Comparison of ENCODE assay signal across 9 mouse cellular contexts in the genomic region with DNA sequence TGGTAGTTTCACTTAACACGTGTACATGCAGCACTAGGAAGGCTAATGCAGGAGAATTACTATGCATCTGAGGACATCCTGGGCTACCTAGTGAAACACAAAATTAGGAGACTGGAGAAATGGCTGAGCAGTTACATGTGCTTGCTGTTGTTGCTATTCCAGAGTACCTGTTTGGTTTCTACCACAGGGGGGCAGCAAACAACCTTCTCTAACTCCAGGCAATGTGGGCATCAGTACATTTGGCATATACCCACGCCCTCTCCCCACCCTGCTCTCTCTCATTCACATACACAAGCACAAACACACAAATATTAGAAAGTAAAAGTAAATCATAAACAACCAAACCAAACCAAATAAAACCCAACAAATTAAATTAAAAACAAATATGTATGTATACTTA. TPM values are rescaled to one million over a fixed set of nuclear protein-coding genes. Genes with fewer than 3 reads are reported as not detected.
DNase-seq lines count a peak whose midpoint lies in the region; ATAC-seq lines count a peak whose summit lies in the region.
"Had no signal": no experiment of that assay in that cellular context is flagged by ENCODE, and none has a peak within 500 bp of the region (broad histone marks: within the 10 kb centered on the region; RNA-seq: fewer than 3 reads in every experiment).

No protein-coding gene starts in this region.

- no peaks in the 10 kb centered on the region for H3K4me1 ChIP-seq in intestine, embryonic 14.5 days (replicated peaks; ENCODE audit: control insufficient read depth, insufficient read depth, low read length)
- H3K4me1 ChIP-seq in intestine, embryonic 16.5 days (ENCODE audit: control insufficient read depth, insufficient read depth, low read length) = no peaks in the 10 kb centered on the region
- no peaks in the 10 kb centered on the region for H3K4me1 ChIP-seq in midbrain, embryonic 13.5 days (replicated peaks)
- H3K4me1 ChIP-seq: embryonic facial prominence, embryonic 15.5 days had no signal

- H3K9ac ChIP-seq in intestine, embryonic 14.5 days (ENCODE audit: low read length) = no peak overlapping the region
- no peak overlapping the region for H3K9ac ChIP-seq in intestine, embryonic 16.5 days (ENCODE audit: low read depth, low read length)
- no peak overlapping the region for H3K9ac ChIP-seq in midbrain, embryonic 13.5 days (replicated peaks)
- H3K9ac ChIP-seq: embryonic facial prominence, embryonic 15.5 days had no signal

- peak; percentile 72 for DNase-seq in intestine, embryonic 14.5 days (ENCODE audit: low spot score)
- DNase-seq in T-cell, adult 2 months (ENCODE audit: low spot score) = peak; percentile 57
- peak; percentile 43 to 47 for DNase-seq in heart, postnatal 36 days
- peak; percentile 54 to 56 for DNase-seq in left cerebral cortex, adult 18-20 months (ENCODE audit: low spot score in 2 of 2)
- DNase-seq in spleen, postnatal 36 days (ENCODE audit: low spot score in 2 of 2) = peak; percentile 45 to 56

- H3K27me3 ChIP-seq in intestine, embryonic 14.5 days (replicated peaks; ENCODE audit: control insufficient read depth, insufficient read depth, low read length) = no peaks in the 10 kb centered on the region
- H3K27me3 ChIP-seq in intestine, embryonic 16.5 days (replicated peaks; ENCODE audit: control insufficient read depth, insufficient read depth, low read length) = no peaks in the 10 kb centered on the region
- no peaks in the 10 kb centered on the region for H3K27me3 ChIP-seq in midbrain, embryonic 13.5 days
- H3K27me3 ChIP-seq: embryonic facial prominence, embryonic 15.5 days had no signal

- no peaks in the 10 kb centered on the region for H3K9me3 ChIP-seq in intestine, embryonic 14.5 days (ENCODE audit: control insufficient read depth, low read length)
- H3K9me3 ChIP-seq in intestine, embryonic 16.5 days (ENCODE audit: control insufficient read depth, low read length) = no peaks in the 10 kb centered on the region
- H3K9me3 ChIP-seq in midbrain, embryonic 13.5 days = no peaks in the 10 kb centered on the region
- H3K9me3 ChIP-seq: embryonic facial prominence, embryonic 15.5 days had no signal

- H3K36me3 ChIP-seq in intestine, embryonic 14.5 days (ENCODE audit: control insufficient read depth, insufficient read depth, low read length) = peaks cover 77% of the 10 kb centered on the region
- H3K36me3 ChIP-seq in intestine, embryonic 16.5 days (ENCODE audit: control insufficient read depth, insufficient read depth, low read length) = 0 out of 2 replicates have a peak, but pooled peaks cover 8% of the 10 kb centered on the region
- H3K36me3 ChIP-seq in midbrain, embryonic 13.5 days = peaks cover 46% of the 10 kb centered on the region

- H3K4me2 ChIP-seq in intestine, embryonic 14.5 days (ENCODE audit: low read length) = no peak overlapping the region
- H3K4me2 ChIP-seq in intestine, embryonic 16.5 days (ENCODE audit: low read depth, low read length) = no peak overlapping the region
- no peak overlapping the region for H3K4me2 ChIP-seq in midbrain, embryonic 13.5 days (replicated peaks)
- H3K4me2 ChIP-seq: embryonic facial prominence, embryonic 15.5 days had no signal

- H3K4me3 ChIP-seq in intestine, embryonic 14.5 days (ENCODE audit: low read depth, low read length) = no peak overlapping the region
- no peak overlapping the region for H3K4me3 ChIP-seq in intestine, embryonic 16.5 days (ENCODE audit: low read length)
- H3K4me3 ChIP-seq in midbrain, embryonic 13.5 days (replicated peaks) = no peak overlapping the region
- H3K4me3 ChIP-seq: embryonic facial prominence, embryonic 15.5 days had no signal

- no peak for ATAC-seq in intestine, embryonic 14.5 days (replicated peaks; ENCODE audit: low FRiP score, low TSS enrichment, low read depth)
- no peak for ATAC-seq in intestine, embryonic 16.5 days
- ATAC-seq in common myeloid progenitor, adult 5-6 weeks (replicated peaks; ENCODE audit: low read depth, poor library complexity, severe bottlenecking) = peak; percentile 82
- ATAC-seq in midbrain, embryonic 13.5 days = peak; percentile 55; the same call in 1 of the 2 replicates

- intact Hi-C loops in heart, postnatal 36 days (cut with DNase I) = loop anchor here (1.0 to 10.0 kb wide), 3 partner anchors 105 to 425 kb away; a partner anchor contains a TSS

- H3K27ac ChIP-seq in intestine, embryonic 14.5 days (ENCODE audit: low read depth) = no peak overlapping the region
- H3K27ac ChIP-seq in intestine, embryonic 16.5 days (ENCODE audit: low read length) = no peak overlapping the region
- H3K27ac ChIP-seq in midbrain, embryonic 13.5 days = no peak overlapping the region
- H3K27ac ChIP-seq: embryonic facial prominence, embryonic 15.5 days had no signal

- 58% methylated on average over 2 of the region's 2 CpGs for WGBS in intestine, embryonic 14.5 days
- 56% methylated on average over 2 of the region's 2 CpGs for WGBS in intestine, embryonic 16.5 days
- WGBS in midbrain, embryonic 13.5 days = 59% methylated on average over 2 of the region's 2 CpGs

RNA-seq across cellular contexts. Expression of a gene that starts 21.1 kb away (rescaled TPM):
- polyA plus RNA-seq in intestine, embryonic 14.5 days (2014; fragmentation: Nextera tagmentation; extraction: Ambion mirVana) = 39.5 and 44.2 TPM in 2 replicates
- 30.1 and 30.6 TPM in 2 replicates for polyA plus RNA-seq in intestine, embryonic 16.5 days (2015; fragmentation: Nextera tagmentation; extraction: Ambion mirVana)
- total RNA-seq in common myeloid progenitor, adult 5-6 weeks (2017) = 77.8 and 83.4 TPM in 2 replicates
- total RNA-seq in heart, postnatal 36 days (2021) = 10 to 100 TPM; 20.3 to 20.7 TPM
- 10 to 100 TPM; 21.9 to 31.2 TPM for total RNA-seq in left cerebral cortex, adult 18-20 months (2021)
- 73.4 and 84.9 TPM in 2 replicates for polyA plus RNA-seq in midbrain, embryonic 13.5 days (2015; fragmentation: Nextera tagmentation; extraction: Ambion mirVana)

RNA-seq across cellular contexts. Expression of a gene that starts 42.5 kb away (rescaled TPM):
- 16.4 and 19.1 TPM in 2 replicates for polyA plus RNA-seq in intestine, embryonic 14.5 days (2014; fragmentation: Nextera tagmentation; extraction: Ambion mirVana)
- 8.3 and 8.6 TPM in 2 replicates for polyA plus RNA-seq in intestine, embryonic 16.5 days (2015; fragmentation: Nextera tagmentation; extraction: Ambion mirVana)
- total RNA-seq in common myeloid progenitor, adult 5-6 weeks (2017) = 36.5 and 40.8 TPM in 2 replicates
- total RNA-seq in heart, postnatal 36 days (2021) = 10 to 100 TPM; 34.8 to 35.0 TPM
- total RNA-seq in left cerebral cortex, adult 18-20 months (2021) = 10 to 100 TPM; 74.6 to 81.6 TPM
- 26.1 and 28.0 TPM in 2 replicates for polyA plus RNA-seq in midbrain, embryonic 13.5 days (2015; fragmentation: Nextera tagmentation; extraction: Ambion mirVana)

RNA-seq across cellular contexts. Expression of a gene that starts 53.9 kb away (rescaled TPM):
- not detected in 2 replicates for polyA plus RNA-seq in intestine, embryonic 14.5 days (2014; fragmentation: Nextera tagmentation; extraction: Ambion mirVana)
- not detected in 2 replicates for polyA plus RNA-seq in intestine, embryonic 16.5 days (2015; fragmentation: Nextera tagmentation; extraction: Ambion mirVana)
- not detected in 2 replicates for total RNA-seq in common myeloid progenitor, adult 5-6 weeks (2017)
- total RNA-seq in heart, postnatal 36 days (2021) = not detected
- not detected for total RNA-seq in left cerebral cortex, adult 18-20 months (2021)
- not detected in 2 replicates for polyA plus RNA-seq in midbrain, embryonic 13.5 days (2015; fragmentation: Nextera tagmentation; extraction: Ambion mirVana)

Comparison
In these comparisons a context has a peak if more than half of its experiments do, and no peak if none do; other contexts are left out.
1. ATAC-seq: peak in common myeloid progenitor, adult 5-6 weeks (single experiment) and midbrain, embryonic 13.5 days (single experiment); none in intestine, embryonic 14.5 days (single experiment) and intestine, embryonic 16.5 days (single experiment).
2. Peak in every context shown above with its lines, with median percentiles within 50 percentile points of each other: DNase-seq.